Mouse (Mus musculus) hindbrain, embryonic 16.5 days (tissue): ENCODE results near the gene Atp1a1. TPM values are rescaled to one million over a fixed set of nuclear protein-coding genes. Genes with fewer than 3 reads are reported as not detected.

Experiments
- ATAC-seq: fragments of 200-750 bp; cut with Nextera tagmentation; 2 replicates; pipeline ENCODE4 v1.8.0; 2017; ENCODE audit warnings: moderate TSS enrichment, moderate library complexity
- H3K27ac ChIP-seq: fragments of 300-500 bp; sonication (generic); 2 replicates; pipeline ENCODE4 v1.5.1; 2014; ENCODE audit warnings: low read depth, mild to moderate bottlenecking, control low read depth, low read length, moderate library complexity
- H3K27me3 ChIP-seq: fragments of 300-500 bp; sonication (generic); replicated peaks from 2 replicates; pipeline ENCODE4 v1.6.1; 2014; ENCODE audit warnings: low read length; ENCODE audit not compliant: control insufficient read depth, insufficient read depth
- H3K36me3 ChIP-seq: fragments of 300-500 bp; sonication (generic); 2 replicates; pipeline ENCODE4 v1.6.1; 2014; ENCODE audit warnings: mild to moderate bottlenecking, low read length, moderate library complexity, mixed read lengths; ENCODE audit not compliant: control insufficient read depth, insufficient read depth
- H3K4me1 ChIP-seq: fragments of 300-500 bp; sonication (generic); 2 replicates; pipeline ENCODE4 v1.6.1; 2014; ENCODE audit warnings: low read depth, low read length; ENCODE audit not compliant: control insufficient read depth, insufficient read depth
- H3K4me2 ChIP-seq: fragments of 300-500 bp; sonication (generic); 2 replicates; pipeline ENCODE4 v1.6.1; 2014; ENCODE audit warnings: mild to moderate bottlenecking, low read length, control low read depth, moderate library complexity
- H3K4me3 ChIP-seq: fragments of 300-500 bp; sonication (generic); 2 replicates; pipeline ENCODE4 v1.5.1; 2014; ENCODE audit warnings: mild to moderate bottlenecking, low read length, control low read depth, moderate library complexity
- H3K9ac ChIP-seq: fragments of 300-500 bp; sonication (generic); 2 replicates; pipeline ENCODE4 v1.6.1; 2014; ENCODE audit warnings: low read depth, mild to moderate bottlenecking, control low read depth, low read length, moderate library complexity
- H3K9me3 ChIP-seq: fragments of 300-500 bp; sonication (generic); 2 replicates; pipeline ENCODE4 v1.6.1; 2014; ENCODE audit warnings: mild to moderate bottlenecking, low read length, moderate library complexity; ENCODE audit not compliant: control insufficient read depth
- WGBS: fragments of 180-500 bp; shearing (Covaris S2); extraction: QIAGEN DNeasy Blood & Tissue Kit; methylation state at CpG from one replicate; pipeline ENCODE4 v1.1.7; 2014; 5-methylcytosine and 5-hydroxymethylcytosine counted together
- polyA plus RNA-seq: library from polyadenylated mRNA; unstranded; fragments of >200 nt; fragmentation: Nextera tagmentation; extraction: Ambion mirVana; gene quantifications from 2 replicates; pipeline ENCODE4 v1.2.1, GENCODE M21; 2015

Gene Atp1a1
- polyA plus RNA-seq, 1 experiment from 2014 or later = 67.5 TPM

DNA sequence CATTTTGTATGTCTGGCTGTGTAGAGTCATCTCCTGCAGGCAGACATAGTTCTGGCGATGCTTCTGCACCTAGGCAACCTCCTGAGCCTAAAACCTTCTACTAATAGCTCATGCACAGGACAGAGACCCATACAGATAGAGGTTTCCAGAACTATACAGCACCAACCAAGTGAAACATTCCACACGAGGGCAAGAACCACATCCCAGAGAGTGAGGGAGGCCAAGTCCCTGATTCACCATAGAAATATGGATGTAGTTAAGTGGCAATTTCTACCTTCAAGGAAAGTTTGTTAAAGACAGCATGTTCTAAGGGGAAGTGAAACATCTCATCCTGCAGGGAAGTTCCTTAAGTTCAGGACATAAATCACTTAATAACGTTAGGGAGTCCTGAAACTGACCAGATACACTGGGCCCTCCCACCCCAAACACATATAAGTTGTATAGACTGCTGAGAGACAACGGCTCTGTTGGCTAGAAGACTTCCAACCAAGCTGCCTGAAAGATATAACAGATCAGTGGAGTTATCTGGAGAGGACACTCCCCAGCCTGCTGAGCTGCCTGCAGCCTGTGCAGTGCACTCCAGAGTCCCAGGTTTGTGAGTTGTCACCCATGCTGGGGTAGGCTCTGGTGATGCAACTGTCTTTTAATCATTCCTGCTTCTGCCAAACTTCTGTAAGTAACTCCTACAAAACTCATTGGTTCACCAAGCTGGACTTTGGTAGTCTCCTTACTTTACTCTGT, 39.7 kb upstream of the Atp1a1 start:
- Histone ChIP-seq H3K27me3 (no peaks in the 10 kb centered on the region), H3K9me3 (no peaks in the 10 kb centered on the region), H3K4me2 (no peak overlapping the region), H3K9ac (no peak overlapping the region), H3K36me3 (no peaks in the 10 kb centered on the region), H3K4me1 (no peaks in the 10 kb centered on the region), H3K4me3 (no peak overlapping the region), H3K27ac (no peak overlapping the region)
- no peak for ATAC-seq
- WGBS = 86% methylated on average over 4 of the region's 4 CpGs

GRCm38 (mm10) chr3:101643264-101643663, 38.8 kb upstream of the Atp1a1 start:
- Histone ChIP-seq H3K9me3 (no peaks in the 10 kb centered on the region), H3K4me2 (no peak overlapping the region), H3K36me3 (no peaks in the 10 kb centered on the region), H3K4me1 (no peaks in the 10 kb centered on the region), H3K9ac (no peak overlapping the region), H3K27ac (no peak overlapping the region), H3K4me3 (no peak overlapping the region), H3K27me3 (no peaks in the 10 kb centered on the region)
- WGBS = 79% methylated on average over 2 of the region's 2 CpGs
- ATAC-seq = no peak

GRCm38 (mm10) chr3:101638223-101638622, 33.7 kb upstream of the Atp1a1 start:
- H3K9me3 ChIP-seq = no peaks in the 10 kb centered on the region
- no peaks in the 10 kb centered on the region for H3K27me3 ChIP-seq
- 80% methylated on average over 2 of the region's 2 CpGs for WGBS
- no peak overlapping the region for H3K4me3 ChIP-seq
- no peak for ATAC-seq
- no peaks in the 10 kb centered on the region for H3K36me3 ChIP-seq
- H3K9ac ChIP-seq = no peak overlapping the region
- H3K4me2 ChIP-seq = no peak overlapping the region
- peaks cover 3% of the 10 kb centered on the region for H3K4me1 ChIP-seq
- H3K27ac ChIP-seq = no peak overlapping the region

DNA sequence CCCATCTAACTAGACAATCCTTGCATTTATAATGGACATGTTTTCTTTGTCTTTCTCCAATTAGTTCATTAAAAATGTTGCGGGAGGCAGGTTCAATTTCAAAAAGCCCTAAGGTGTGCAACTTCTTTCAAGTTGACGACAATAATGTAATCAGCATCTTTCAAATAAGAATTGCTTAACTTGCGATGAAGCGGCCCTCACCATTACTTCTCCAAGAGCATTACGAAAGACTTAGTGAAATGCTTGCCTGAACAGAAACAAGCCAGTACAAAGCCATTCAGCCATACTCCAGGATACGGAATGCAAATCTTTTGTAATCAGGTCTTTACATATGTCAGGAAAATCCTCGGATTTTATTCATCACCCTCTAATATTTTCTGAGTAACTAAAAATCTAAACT, 32.0 kb upstream of the Atp1a1 start:
- H3K27me3 ChIP-seq = no peaks in the 10 kb centered on the region
- ATAC-seq = no peak
- peaks cover 3% of the 10 kb centered on the region for H3K4me1 ChIP-seq
- H3K9ac ChIP-seq = no peak overlapping the region
- H3K36me3 ChIP-seq = no peaks in the 10 kb centered on the region
- H3K4me3 ChIP-seq = no peak overlapping the region
- no peak overlapping the region for H3K27ac ChIP-seq
- H3K4me2 ChIP-seq = no peak overlapping the region
- WGBS = 82% methylated on average over 7 of the region's 7 CpGs
- H3K9me3 ChIP-seq = no peaks in the 10 kb centered on the region

- Histone ChIP-seq H3K4me3 (no peak overlapping the region), H3K9ac (no peak overlapping the region), H3K27me3 (no peaks in the 10 kb centered on the region), H3K27ac (no peak overlapping the region), H3K4me1 (peaks cover 3% of the 10 kb centered on the region), H3K36me3 (no peaks in the 10 kb centered on the region), H3K4me2 (no peak overlapping the region), H3K9me3 (no peaks in the 10 kb centered on the region)
- 42% methylated on average over 2 of the region's 2 CpGs for WGBS
- no peak for ATAC-seq
Observed at GRCm38 (mm10) chr3:101636086-101636485, 31.6 kb upstream of the Atp1a1 start.

GRCm38 (mm10) chr3:101634141-101634900, 29.8 kb upstream of the Atp1a1 start:
- Histone ChIP-seq H3K27ac (no peak overlapping the region), H3K9me3 (no peaks in the 10 kb centered on the region), H3K36me3 (no peaks in the 10 kb centered on the region), H3K4me3 (no peak overlapping the region), H3K9ac (no peak overlapping the region), H3K27me3 (no peaks in the 10 kb centered on the region), H3K4me1 (peaks cover 3% of the 10 kb centered on the region), H3K4me2 (no peak overlapping the region)
- peak; percentile 81 for ATAC-seq
- 74% methylated on average over 9 of the region's 9 CpGs for WGBS

GRCm38 (mm10) chr3:101628255-101628654, 23.8 kb upstream of the Atp1a1 start:
- 75% methylated on average over 2 of the region's 2 CpGs for WGBS
- H3K4me3 ChIP-seq = no peak overlapping the region
- H3K27ac ChIP-seq = no peak overlapping the region

GRCm38 (mm10) chr3:101624287-101624686, 19.8 kb upstream of the Atp1a1 start:
- Histone ChIP-seq H3K4me1 (no peaks in the 10 kb centered on the region), H3K4me2 (no peak overlapping the region), H3K36me3 (no peaks in the 10 kb centered on the region), H3K27ac (no peak overlapping the region), H3K9me3 (no peaks in the 10 kb centered on the region), H3K4me3 (no peak overlapping the region), H3K27me3 (no peaks in the 10 kb centered on the region), H3K9ac (no peak overlapping the region)
- 79% methylated on average over 5 of the region's 5 CpGs for WGBS
- ATAC-seq = no peak

More at GRCm38 (mm10) chr3:101628255-101628654, 23.8 kb upstream of the Atp1a1 start:
- Histone ChIP-seq H3K9me3 (no peaks in the 10 kb centered on the region), H3K36me3 (no peaks in the 10 kb centered on the region), H3K27me3 (no peaks in the 10 kb centered on the region), H3K4me1 (no peaks in the 10 kb centered on the region), H3K9ac (no peak overlapping the region), H3K4me2 (no peak overlapping the region)
- ATAC-seq = no peak

DNA sequence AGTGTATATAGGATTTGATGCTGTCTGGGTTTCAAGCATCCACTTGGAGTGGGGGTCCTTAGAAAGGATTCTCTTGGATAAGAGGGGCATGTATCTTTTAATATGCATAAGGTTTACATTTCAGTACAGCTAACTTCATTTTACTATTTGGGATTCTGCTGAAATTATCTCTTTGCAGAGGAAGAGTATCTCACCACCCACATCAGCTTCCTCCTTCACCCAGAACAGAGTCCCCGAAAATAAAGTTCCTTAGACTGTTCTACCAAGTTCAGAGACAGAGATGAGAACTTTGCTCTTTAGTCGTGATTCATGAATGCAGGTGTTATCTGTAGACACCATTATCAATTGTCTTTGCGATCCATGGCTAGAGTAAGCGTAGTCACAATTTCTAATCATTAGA, 14.5 kb upstream of the Atp1a1 start:
- Histone ChIP-seq H3K27me3 (no peaks in the 10 kb centered on the region), H3K4me1 (no peaks in the 10 kb centered on the region), H3K9ac (no peak overlapping the region), H3K36me3 (no peaks in the 10 kb centered on the region), H3K4me3 (no peak overlapping the region), H3K27ac (no peak overlapping the region), H3K9me3 (no peaks in the 10 kb centered on the region), H3K4me2 (no peak overlapping the region)
- 89% methylated on average over 4 of the region's 4 CpGs for WGBS
- no peak for ATAC-seq
